Mouse (Mus musculus): ENCODE data around the gene Atp6v1g2.

Gene Atp6v1g2

DNA sequence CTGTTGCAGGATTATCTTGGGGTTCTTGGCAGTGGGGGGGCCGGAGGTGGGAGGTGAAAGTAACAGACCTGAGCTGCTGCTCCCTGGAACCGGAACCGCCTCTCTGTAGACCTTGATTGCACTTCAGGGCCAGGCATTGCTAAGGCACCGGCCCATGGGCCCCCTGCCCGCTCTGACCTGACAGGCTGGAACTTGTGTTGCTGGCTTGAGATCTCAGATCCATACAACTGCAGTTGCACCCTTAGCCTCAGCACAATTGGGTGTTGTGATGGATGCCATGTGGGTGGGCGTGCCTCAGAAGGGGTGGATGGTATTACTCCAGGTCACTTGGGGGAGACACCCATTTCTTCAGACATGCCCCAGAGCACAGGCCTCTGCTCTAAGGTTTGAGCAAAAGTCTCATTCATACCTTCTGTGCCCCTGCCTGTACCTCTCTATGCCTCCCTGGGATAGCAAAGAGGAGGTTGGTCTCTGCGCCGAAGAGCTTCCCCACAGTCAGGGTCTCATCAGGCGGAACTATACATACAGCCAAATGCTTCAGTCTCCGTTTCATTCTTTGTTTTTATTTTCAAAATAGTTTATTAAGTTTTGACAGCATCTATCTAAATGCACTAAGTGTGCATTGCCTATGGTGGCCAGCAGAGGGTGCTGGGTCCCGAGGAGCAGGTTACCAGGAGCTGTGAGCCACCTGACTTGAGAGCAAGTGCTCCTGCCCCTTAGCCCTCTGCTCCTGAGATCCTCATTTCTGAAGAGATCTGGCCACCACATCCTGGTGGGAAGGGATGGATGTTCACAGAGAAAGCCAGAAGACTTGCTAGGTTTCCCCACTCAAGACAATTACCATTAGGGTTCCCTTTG lies 21.0 kb downstream of the Atp6v1g2 start:
- peak in 1 of 2 experiments; percentile 39 for DNase-seq (ENCODE audit: low spot score in 2 of 2)

DNA sequence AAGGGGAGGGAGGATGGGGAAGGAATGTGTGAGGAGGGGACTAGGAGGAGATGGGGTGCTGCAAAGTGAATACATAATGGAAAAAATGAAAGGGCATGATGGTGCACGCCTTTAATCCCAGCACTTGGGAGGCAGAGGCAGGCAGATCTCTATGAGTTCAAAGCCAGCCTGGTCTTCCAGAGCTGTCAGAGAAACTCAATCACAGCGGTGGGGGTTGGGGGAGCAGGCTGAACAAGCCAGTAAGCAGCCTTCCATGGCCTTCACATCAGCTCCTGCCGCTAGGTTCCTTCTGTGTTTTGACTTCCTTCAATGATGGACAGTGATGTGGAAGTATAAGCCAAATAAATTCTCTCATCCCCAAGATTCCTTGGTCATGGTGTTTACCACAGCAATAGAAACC lies 21.8 kb downstream of the Atp6v1g2 start:
- DNase-seq (ENCODE audit: low spot score in 2 of 2), result peak in 1 of 2 experiments; percentile 23

- no peak for DNase-seq (ENCODE audit: low spot score in 2 of 2)
These were observed 22.2 kb downstream of the Atp6v1g2 start for GRCm38 (mm10) chr17:35255704-35256103.

GRCm38 (mm10) chr17:35257378-35257777 lies 23.9 kb downstream of the Atp6v1g2 start:
- DNase-seq (ENCODE audit: low spot score in 2 of 2), result no peak

GRCm38 (mm10) chr17:35257824-35258491 lies 24.5 kb downstream of the Atp6v1g2 start:
- peak; percentile 84 to 89 for DNase-seq (ENCODE audit: low spot score in 2 of 2)

DNA sequence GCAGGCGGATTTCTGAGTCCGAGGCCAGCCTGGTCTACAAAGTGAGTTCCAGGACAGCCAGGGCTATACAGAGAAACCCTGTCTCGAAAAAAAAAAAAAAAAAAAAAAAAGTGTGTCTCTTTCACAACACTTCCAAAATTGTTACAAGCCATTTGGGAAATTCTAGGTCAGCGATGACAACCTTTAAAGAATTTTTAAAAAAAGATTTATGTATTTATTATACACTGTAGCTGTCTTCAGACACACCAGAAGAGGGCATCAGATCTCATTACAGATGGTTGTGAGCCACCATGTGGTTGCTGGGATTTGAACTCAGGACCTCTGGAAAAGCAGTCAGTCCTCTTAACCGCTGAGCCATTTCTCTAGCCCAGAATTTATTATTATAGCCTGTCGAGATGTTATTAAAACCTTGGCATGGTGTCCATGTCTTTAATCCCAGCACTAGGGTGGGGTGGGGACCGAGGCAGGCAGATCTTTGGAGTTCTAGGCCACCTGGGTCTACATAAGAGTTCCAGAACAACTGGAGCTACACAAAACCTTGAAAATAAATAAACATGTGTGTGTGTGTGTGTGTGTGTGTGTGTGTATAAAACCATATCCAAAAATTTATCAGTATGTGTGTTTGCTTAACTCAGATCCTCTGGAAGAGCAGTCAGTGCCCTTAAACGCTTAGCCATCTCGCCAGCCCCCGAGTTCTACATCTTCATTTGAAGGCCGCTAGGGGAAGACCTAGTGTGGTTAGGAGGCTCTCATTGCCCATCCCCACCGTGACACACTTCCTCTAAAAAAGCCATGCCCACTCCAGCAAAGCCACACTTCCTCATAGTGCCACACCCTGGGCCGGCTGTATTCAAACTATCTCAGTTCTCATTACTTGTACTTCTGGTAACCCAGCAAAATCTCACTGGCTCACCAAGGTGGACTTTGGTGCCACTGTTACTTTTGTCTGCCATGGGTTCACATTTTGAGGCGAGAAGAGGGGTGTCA lies 25.3 kb downstream of the Atp6v1g2 start:
- DNase-seq (ENCODE audit: low spot score in 2 of 2), result no peak

- DNase-seq (ENCODE audit: low spot score in 2 of 2), result no peak
These were observed 26.2 kb downstream of the Atp6v1g2 start for GRCm38 (mm10) chr17:35259621-35260020.

DNA sequence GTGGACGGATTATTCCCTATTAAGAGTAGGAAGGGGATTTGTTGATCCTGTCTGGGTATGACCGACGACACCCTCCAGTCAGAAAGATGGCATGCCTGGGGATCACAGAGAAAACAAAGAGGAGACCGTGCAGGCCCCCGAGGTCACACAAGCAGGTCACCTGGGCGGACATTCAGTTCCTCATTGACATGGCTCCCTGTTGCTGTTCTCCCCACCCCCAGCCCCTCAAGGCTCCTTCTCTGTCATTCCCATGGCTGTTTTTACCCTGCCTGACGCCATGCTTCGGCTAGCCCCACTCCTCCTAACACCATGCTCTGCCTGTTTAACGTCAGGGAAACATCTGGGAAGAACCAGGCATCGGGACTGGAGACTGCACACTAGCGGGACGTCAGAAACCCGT lies 28.2 kb downstream of the Atp6v1g2 start:
- DNase-seq (ENCODE audit: low spot score in 2 of 2), result no peak

GRCm38 (mm10) chr17:35262664-35263522 lies 29.4 kb downstream of the Atp6v1g2 start, which contains the start of gene H2-D1:
Gene H2-D1, plus strand, starts transcription at chr17:35262730.
- DNase-seq (ENCODE audit: low spot score in 2 of 2), result peak; percentile 80 to 95

DNA sequence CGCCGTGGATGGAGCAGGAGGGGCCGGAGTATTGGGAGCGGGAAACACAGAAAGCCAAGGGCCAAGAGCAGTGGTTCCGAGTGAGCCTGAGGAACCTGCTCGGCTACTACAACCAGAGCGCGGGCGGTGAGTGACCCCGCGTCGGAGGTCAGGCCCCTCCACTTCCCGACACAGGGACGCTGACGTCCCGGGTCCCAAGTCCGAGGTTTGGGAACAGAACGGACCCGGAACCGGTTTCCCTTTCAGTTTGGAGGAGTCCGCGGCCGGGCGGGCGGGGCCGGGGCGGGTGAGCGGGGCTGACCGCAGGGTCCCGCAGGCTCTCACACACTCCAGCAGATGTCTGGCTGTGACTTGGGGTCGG lies 30.0 kb downstream of the Atp6v1g2 start:
- DNase-seq (ENCODE audit: low spot score in 2 of 2), result no peak

GRCm38 (mm10) chr17:35267399-35268086 lies 34.1 kb downstream of the Atp6v1g2 start:
- DNase-seq (ENCODE audit: low spot score in 2 of 2), result no peak

DNA sequence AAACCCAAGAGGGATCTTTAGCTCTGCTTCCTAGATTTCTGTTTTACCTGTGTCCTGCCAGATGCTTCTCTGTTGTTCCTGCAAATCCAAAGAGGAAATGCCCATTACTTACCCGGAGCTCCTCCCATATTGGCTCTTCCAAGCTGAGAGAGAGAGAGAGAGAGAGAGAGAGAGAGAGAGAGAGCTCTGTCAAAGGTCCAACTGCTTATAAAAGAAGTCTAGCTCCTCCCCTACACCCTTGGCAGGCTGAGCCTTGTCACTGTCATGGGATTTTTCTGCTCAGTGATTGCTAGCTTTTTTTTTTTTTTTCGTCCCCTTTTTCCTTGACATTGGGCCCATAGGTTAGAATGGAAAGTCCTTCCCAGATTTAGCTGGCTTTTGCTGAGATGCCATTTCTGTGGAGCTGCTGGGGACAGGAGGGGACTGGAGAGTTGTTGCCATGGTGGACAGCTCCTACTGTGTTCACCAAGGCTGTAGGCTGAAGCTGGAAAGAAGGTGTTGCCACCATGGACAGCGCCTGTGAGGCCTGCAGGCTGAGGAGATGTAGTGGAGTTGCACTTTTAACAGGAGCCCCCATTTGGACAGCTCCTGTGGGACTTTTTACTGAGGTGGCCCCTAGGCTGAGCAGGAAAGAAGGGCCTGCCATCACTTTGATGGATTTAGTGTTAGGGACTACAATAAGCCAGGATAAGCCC lies 36.3 kb downstream of the Atp6v1g2 start:
- no peak for DNase-seq (ENCODE audit: low spot score in 2 of 2)

- no peak for DNase-seq (ENCODE audit: low spot score in 2 of 2)
These were observed 38.8 kb downstream of the Atp6v1g2 start for GRCm38 (mm10) chr17:35272249-35272648.

- peak in 1 of 2 experiments; percentile 81 for DNase-seq (ENCODE audit: low spot score in 2 of 2)
These were observed 41.3 kb downstream of the Atp6v1g2 start for GRCm38 (mm10) chr17:35274770-35275169.

- no peak for DNase-seq (ENCODE audit: low spot score in 2 of 2)
These were observed 42.9 kb downstream of the Atp6v1g2 start for GRCm38 (mm10) chr17:35276304-35276864.

- no peak for DNase-seq (ENCODE audit: low spot score in 2 of 2)
These were observed 44.6 kb downstream of the Atp6v1g2 start for GRCm38 (mm10) chr17:35278049-35278448.

- no peak for DNase-seq (ENCODE audit: low spot score in 2 of 2)
These were observed 45.7 kb downstream of the Atp6v1g2 start for GRCm38 (mm10) chr17:35278957-35279688.

DNA sequence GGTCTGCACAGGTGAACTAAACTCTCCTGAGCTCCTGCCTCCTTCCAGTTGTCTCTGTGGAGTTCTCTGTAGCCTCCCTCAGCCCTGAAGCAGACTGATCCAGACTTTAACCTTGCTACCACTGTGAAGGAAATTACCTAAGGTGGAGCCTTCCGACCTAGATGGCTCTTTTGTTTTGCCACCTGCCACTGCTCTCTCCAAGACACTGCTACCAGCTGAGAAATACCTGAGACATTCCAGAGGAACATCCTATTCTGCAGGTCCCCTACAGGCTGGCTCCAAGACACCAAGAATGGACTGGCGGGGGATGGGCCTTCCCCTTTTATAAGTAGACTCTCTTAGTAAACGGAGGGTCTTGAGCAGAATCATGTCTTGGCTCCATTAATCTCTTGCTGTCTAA lies 46.8 kb downstream of the Atp6v1g2 start:
- no peak for DNase-seq (ENCODE audit: low spot score in 2 of 2)

- DNase-seq (ENCODE audit: low spot score in 2 of 2), result no peak
These were observed 52.0 kb downstream of the Atp6v1g2 start for GRCm38 (mm10) chr17:35285431-35285830.

Data from frontal cortex, postnatal 10 days (tissue).